Mouse (Mus musculus) ovary, adult 2 months (tissue): ENCODE results near the gene Zfp977. TPM values are rescaled to one million over a fixed set of nuclear protein-coding genes. Genes with fewer than 3 reads are reported as not detected.

Experiments used
- polyA plus RNA-seq: library from polyadenylated mRNA; depleted of rRNA; stranded (reverse); fragments of >200 nt; gene quantifications from 2 replicates; pipeline ENCODE4 v1.2.3, GENCODE M21; 2012; rRNA removed

Zfp977 gene
- not detected in 2 replicates for polyA plus RNA-seq

GRCm38 (mm10) chr7:42592413-42592812 lies at the start of gene Zfp977:
TSS of gene Zfp977 (minus strand) at chr7:42592547.

GRCm38 (mm10) chr7:42578488-42578887 lies 13.9 kb downstream of the Zfp977 start, which contains the start of gene Gm21028:
TSS of gene Gm21028 (minus strand) at chr7:42578588.

Other genes with a start within 250 kb of the Zfp977 start
- not detected in 2 replicates for gene 4933421I07Rik, start 144.4 kb downstream of the Zfp977 start, polyA plus RNA-seq
- gene Zfp141, start 86.8 kb downstream of the Zfp977 start, polyA plus RNA-seq, result 3.7 and 7.3 TPM in 2 replicates
- not detected in 2 replicates for gene Gm21028, start 14.0 kb downstream of the Zfp977 start, polyA plus RNA-seq
- gene Zfp976, start 50.0 kb upstream of the Zfp977 start, polyA plus RNA-seq, result 0.25 and 0.32 TPM in 2 replicates
- gene Zfp975, start 100.2 kb upstream of the Zfp977 start, polyA plus RNA-seq, result 0.25 and 0.31 TPM in 2 replicates
- gene Gm17067, start 134.5 kb upstream of the Zfp977 start, polyA plus RNA-seq, result not detected in 2 replicates
- not detected in 2 replicates for gene Vmn2r62, start 201.0 kb upstream of the Zfp977 start, polyA plus RNA-seq